Mouse (Mus musculus) layer of hippocampus, postnatal 25 days (tissue): ENCODE data around the gene Rcc2. TPM values are rescaled to one million over a fixed set of nuclear protein-coding genes. Genes with fewer than 3 reads are reported as not detected.
A peak's percentile ranks its signal among the peaks of the same experiment; 100 is the strongest.

Experiments
- DNase-seq, 2 experiments: peaks; one replicate each; pipeline ENCODE4 v3.0.0; 2022; ENCODE audit warnings: mixed read lengths in 2 of 2, low spot score in 1 of 2; ENCODE audit errors: extremely low spot score in 1 of 2
- total RNA-seq, 2 experiments: library from RNA; stranded (reverse); gene quantifications; 2 replicates each; pipeline ENCODE4 v1.2.3; 2021

Rcc2 gene
- total RNA-seq, 2 experiments from 2014 or later, result 87.9 to 88.8 TPM

- no peak for DNase-seq
These were observed 16.0 kb upstream of the Rcc2 start for GRCm38 (mm10) chr4:140684141-140684871.

DNA sequence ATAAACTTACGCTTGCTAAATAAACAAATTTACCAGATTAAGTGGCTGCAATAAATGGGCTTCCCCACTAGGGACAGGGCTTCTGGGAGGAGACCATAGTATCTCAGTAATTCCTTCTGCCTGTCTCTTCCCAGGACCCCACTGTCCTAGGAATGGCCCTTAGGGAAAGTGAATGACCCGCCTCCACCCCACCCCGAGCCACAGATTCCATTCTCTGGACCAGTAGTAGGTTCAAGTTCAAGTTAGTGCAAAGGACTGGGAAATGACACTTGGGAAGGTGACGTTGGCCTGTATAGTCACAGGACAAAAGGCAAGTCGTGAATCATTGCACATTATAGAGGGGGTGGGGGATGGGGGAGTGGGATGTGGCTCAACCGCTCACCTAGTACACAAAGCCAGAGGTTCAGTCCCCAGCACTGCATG lies 15.4 kb upstream of the Rcc2 start:
- DNase-seq, result no peak

- DNase-seq, result no peak
These were observed 12.1 kb upstream of the Rcc2 start for GRCm38 (mm10) chr4:140688044-140688825.

- no peak for DNase-seq
These were observed 11.4 kb upstream of the Rcc2 start for GRCm38 (mm10) chr4:140688826-140689425.

DNA sequence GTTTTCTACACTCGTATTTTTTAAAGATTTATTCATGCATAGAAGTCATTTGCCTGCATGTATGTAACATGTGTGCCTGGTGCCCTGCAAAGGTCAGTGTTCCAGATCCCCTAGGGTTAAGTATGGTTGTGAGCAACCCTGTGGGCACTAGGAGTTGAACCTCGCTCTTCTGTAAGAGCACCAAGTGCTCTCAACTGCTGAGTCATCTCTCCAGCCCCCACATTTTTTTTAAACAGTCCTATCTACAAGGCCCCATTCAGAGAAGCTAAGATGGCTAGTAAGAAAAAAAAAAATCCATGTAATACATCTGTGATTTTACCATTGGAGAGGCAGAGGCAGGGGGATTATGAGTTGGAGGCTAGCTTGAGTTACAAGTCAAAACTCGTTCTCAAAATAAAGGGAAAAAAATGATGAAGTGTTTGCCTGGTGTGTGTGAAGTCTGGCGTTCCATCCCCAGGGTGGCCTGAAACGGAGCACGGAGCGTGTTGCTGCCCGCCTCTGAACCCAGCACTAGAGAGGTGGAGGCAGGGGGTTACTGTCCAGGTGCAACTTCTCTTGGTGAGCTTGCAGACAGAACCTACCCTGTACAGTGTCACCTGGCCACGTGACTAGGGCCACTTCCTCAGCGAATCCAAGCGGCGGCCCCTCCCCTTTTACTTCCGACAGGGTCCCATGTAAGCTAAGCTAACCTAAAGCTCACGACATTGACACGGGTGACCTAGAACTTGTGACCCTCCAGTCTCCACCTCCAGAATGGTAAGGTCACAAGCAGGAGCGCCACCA lies 10.3 kb upstream of the Rcc2 start:
- no peak for DNase-seq

DNA sequence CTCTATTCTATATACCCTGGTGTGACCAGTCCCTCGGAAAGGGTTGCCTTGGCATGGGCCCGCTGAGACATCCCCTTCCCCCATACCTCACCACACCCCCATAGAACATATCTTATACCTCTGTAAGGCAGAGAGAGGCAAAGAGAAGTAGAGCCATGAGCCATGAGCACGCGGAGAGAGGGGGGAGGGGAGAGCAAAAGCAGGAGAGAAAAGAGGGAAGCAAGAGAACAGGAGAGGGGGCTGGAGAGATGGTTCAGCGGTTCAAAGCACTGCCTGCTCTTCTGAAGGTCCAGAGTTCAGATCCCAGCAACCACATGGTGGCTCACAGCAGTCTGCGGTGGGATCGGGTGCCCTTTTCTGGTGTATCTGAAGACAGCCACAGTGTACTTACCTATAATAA lies 8.9 kb upstream of the Rcc2 start:
- DNase-seq, result no peak

GRCm38 (mm10) chr4:140693513-140693912 lies 6.8 kb upstream of the Rcc2 start:
- no peak for DNase-seq

DNA sequence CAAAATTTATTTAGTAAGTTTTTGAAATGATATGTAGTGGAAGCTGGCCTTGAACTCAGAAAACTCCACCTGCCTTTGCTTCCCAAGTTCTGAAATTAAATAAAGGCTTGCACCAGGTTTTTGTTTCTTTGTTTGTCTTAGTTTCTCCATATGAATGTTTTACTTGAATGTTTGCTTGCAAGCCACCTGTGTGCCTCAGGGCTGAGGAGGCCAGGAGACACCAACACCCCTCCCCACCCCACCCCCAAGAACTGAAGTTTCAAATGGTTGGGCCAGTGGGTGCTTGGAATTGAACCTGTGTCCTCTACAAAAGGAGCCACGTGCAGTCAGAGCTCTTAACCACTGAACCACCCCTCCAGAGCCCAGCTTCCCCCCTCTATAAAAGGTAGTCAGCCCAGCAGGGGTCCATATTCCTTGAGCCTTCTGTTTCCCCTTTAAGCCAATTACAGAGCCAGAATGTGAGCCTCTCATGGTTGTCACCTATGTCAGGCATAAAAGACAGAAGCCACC lies 5.7 kb upstream of the Rcc2 start:
- no peak for DNase-seq

DNA sequence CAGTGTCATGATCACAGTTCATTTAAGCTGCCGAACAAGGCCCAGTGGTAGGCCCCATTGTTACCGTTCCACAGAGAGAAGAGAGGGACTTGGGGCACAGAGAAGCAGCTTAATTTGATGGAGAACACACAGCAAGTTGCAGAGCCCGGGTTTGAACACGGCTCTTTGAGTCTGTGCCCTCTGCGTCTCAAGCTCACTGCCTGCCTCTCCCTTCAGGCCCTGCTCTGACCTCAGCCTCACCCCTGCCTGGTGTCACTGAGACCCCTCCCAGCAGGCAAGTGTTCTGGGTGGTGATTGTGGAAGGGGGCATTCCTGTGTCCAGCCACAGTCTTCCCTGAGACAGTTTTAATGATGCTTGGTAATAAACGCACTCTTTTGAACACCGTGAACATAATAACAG lies 5.2 kb upstream of the Rcc2 start:
- no peak for DNase-seq

- no peak for DNase-seq
These were observed 4.4 kb upstream of the Rcc2 start for GRCm38 (mm10) chr4:140695675-140696585.

- DNase-seq, result peak; percentile 40 to 48
These were observed 757 bp upstream of the Rcc2 start for GRCm38 (mm10) chr4:140699441-140700127.

DNA sequence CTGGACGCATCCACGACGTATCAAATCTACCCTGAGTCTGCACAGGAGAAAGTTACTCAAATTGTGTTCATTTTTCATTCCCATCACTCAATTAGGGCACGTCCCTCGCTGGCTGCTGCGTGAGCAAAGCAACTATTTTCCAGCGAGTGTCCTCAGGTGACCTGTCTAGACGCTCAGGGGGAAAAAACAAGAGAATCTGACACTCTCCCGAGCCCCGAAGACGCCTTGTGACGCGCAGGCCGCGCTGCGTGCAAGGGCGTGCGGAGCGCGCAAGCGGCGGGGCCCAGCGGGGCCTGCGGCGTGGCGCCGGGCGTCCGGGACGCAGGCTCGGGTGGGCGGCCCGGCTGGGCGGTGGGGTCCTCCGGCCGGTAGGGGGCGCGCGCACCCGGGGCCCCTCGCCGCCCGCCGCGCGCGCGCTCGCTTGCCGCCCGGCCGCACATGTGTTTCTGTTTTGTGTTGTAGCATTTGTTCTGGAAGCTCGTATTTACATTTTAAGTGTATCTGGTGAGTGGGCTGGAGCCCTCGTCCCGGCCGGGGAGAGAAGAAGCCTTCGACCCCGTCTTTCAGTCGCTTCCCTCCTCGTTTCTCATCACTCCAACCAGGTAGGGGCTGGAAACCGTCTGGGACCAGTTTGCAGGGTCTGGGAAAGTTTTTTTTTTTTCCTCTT lies 841 bp downstream of the Rcc2 start:
- peak; percentile 67 to 85 for DNase-seq

DNA sequence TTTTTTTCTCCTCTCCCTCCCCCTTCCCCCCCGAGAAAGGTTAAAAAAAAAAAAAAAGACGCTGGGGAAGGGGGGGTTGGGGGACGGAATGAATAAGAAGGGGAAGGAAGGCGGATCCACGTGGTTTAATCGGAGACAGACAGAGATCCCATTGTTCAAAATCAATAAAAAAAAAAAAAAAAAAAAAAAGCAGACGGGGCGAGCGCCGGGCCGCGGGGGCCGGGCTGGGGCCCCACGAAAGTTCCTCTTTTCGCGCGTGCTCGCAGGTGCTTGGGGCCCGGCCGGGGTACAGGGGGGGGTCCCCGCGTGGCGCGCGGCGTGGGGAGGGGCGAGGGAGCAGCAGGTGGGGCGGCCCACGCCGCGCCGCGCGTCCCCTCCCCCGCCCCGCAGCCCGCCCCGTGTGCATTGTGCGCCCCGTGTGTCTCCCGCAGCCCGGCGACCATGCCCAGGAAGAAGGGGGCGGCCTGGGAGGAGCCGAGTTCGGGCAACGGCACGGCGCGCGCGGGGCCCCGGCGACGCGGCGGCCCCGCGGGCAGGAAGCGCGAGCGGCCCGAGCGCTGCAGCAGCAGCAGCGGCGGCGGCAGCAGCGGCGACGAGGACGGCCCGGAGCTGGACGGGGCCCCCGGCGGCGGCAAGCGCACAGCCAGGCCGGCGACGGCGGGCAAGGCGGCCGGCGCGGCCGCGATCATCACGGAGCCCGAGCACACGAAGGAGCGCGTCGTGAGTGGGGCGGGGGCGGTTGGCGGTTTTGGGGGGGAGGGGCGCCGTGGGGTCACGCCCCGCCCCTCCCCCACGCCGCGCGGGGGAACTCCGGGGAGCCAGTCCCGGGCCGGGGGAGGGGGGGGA lies 1.6 kb downstream of the Rcc2 start:
- DNase-seq, result no peak

DNA sequence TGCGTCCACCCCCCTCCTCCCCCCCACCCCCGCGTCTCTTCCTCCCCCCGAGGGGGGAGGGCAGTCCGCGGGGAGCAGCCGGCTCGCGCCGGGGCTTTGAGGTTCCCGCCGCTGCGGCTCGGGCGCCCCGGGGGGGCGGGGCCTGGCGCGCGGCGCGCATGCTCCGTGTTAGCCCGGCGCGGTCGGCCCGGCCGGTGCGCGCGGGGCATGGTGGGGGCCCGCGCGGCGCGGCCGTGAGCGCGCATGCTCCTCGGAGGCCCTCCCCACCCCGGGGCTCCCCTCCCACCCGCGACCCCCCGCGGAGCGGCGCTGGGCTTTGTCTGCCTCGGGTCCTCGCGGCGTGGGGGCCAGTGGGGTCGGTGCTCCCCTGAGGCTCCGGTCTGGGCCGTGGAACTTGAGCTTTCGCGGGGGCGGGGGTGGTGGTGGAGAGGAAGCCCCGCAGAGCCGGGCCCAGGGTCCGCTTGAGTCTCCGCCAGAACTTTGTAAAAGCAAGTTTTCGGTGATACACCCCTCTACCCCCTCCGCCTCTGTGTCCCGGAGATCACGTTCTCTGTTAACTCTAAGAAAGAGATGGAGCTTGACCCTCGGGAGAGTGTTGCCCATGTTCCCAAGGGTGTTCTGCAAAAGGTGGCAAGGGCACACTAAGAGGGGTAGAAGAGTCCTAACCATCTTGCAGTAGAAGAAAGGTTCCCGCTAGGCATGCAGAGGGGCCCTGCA lies 2.4 kb downstream of the Rcc2 start:
- peak; percentile 62 to 63 for DNase-seq

- no peak for DNase-seq
These were observed 3.3 kb downstream of the Rcc2 start for GRCm38 (mm10) chr4:140703636-140704035.

DNA sequence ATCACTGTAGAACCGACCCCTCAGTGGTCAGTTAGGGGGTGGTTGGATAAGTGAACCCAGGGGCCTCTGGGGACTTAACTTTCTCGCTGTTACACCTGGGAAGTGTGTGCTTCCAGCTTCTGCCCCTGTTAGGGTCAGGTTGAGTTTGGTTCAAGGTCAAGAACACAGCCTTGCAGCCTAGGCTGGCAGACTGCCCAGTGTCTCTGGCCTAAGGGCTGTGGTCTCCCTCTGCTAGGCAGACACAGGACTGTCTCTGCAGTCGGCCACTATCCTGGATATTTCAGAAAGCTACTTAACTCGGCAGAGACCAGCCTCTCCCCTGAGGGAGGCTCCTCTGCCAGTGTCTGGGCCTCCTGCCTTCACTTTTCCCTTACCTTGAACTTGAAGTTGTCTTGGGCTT lies 3.8 kb downstream of the Rcc2 start:
- DNase-seq, result no peak

- no peak for DNase-seq
These were observed 7.3 kb downstream of the Rcc2 start for GRCm38 (mm10) chr4:140707615-140708014.
